Mouse (Mus musculus): ENCODE results near the gene Mars.

GRCm38 (mm10) chr10:127293590-127294113 lies 17.9 kb downstream of the Mars start:
- TF ChIP-seq CTCF (IDR thresholded peaks at IDR 0.05; ENCODE audit: control insufficient read depth, insufficient read depth, insufficient read length) (no peak), MYOD1 (IDR thresholded peaks at IDR 0.05; ENCODE audit: control insufficient read depth, insufficient read length, low read depth) (no peak), MAX (IDR thresholded peaks at IDR 0.05) (no peak), USF1 (IDR thresholded peaks at IDR 0.05; ENCODE audit: low read depth) (no peak), MYOG (IDR thresholded peaks at IDR 0.05; ENCODE audit: control insufficient read depth, extremely low read depth, insufficient read length) (no peak), CEBPB (IDR thresholded peaks at IDR 0.05; ENCODE audit: low read depth) (no peak)

Measured in C2C12 (cell line).